Mouse (Mus musculus) liver, embryonic 12.5 days (tissue): Measurements from ENCODE around the gene Zfp146. TPM values are rescaled to one million over a fixed set of nuclear protein-coding genes. Genes with fewer than 3 reads are reported as not detected.
"Not testable (repeated sequence)": the region's sequence is repeated elsewhere in the genome, so short reads cannot be mapped to it uniquely, and the experiment has no call there.

ENCODE experiments used
- ATAC-seq: fragments of 200-750 bp; cut with Nextera tagmentation; 2 replicates; pipeline ENCODE4 v1.8.0; 2017; ENCODE audit warnings: moderate number of reproducible peaks, mild to moderate bottlenecking, moderate library complexity
- H3K27ac ChIP-seq: fragments of 300-500 bp; sonication (generic); 2 replicates; pipeline ENCODE4 v1.5.1; 2016; ENCODE audit warnings: mild to moderate bottlenecking
- H3K27me3 ChIP-seq: fragments of 300-500 bp; sonication (generic); replicated peaks from 2 replicates; pipeline ENCODE4 v1.6.1; 2016; ENCODE audit warnings: mild to moderate bottlenecking, moderate library complexity
- H3K36me3 ChIP-seq: fragments of 300-500 bp; sonication (generic); 2 replicates; pipeline ENCODE4 v1.6.1; 2016; ENCODE audit warnings: mild to moderate bottlenecking, moderate library complexity
- H3K4me1 ChIP-seq: fragments of 300-500 bp; sonication (generic); 2 replicates; pipeline ENCODE4 v1.6.1; 2016
- H3K4me2 ChIP-seq: fragments of 300-500 bp; sonication (generic); 2 replicates; pipeline ENCODE4 v1.6.1; 2016; ENCODE audit warnings: mild to moderate bottlenecking, moderate library complexity
- H3K4me3 ChIP-seq: fragments of 300-500 bp; sonication (generic); 2 replicates; pipeline ENCODE4 v1.5.1; 2016; ENCODE audit warnings: mild to moderate bottlenecking, moderate library complexity
- H3K9ac ChIP-seq: fragments of 300-500 bp; sonication (generic); 2 replicates; pipeline ENCODE4 v1.6.1; 2016; ENCODE audit warnings: mild to moderate bottlenecking, moderate library complexity
- H3K9me3 ChIP-seq: fragments of 300-500 bp; sonication (generic); replicated peaks from 2 replicates; pipeline ENCODE4 v1.6.1; 2016; ENCODE audit warnings: mild to moderate bottlenecking, moderate library complexity
- WGBS: fragments of 180-500 bp; shearing (Covaris S2); methylation state at CpG from one replicate; pipeline ENCODE4 v1.1.7; 2016; ENCODE audit not compliant: insufficient replicate concordance; 5-methylcytosine and 5-hydroxymethylcytosine counted together
- polyA plus RNA-seq: library from polyadenylated mRNA; unstranded; fragments of >200 nt; fragmentation: Nextera tagmentation; extraction: Ambion mirVana; gene quantifications from 2 replicates; pipeline ENCODE4 v1.2.1, GENCODE M21; 2016

Gene Zfp146
- polyA plus RNA-seq: 6.8 and 6.9 TPM in 2 replicates

GRCm38 (mm10) chr7:30169583-30170282 lies at the start of gene Zfp146:
Gene Zfp146 (minus strand): TSS chr7:30169750.
- WGBS: under 1% methylated on average over 36 of the region's 36 CpGs
- Histone ChIP-seq H3K27ac (peak within 1 kb of the TSS; percentile 82), H3K9me3 (peaks cover 14% of the 10 kb centered on the region; the same call in 1 of the 2 replicates), H3K4me1 (peaks cover 19% of the 10 kb centered on the region), H3K4me2 (peak within 1 kb of the TSS; percentile 75), H3K27me3 (no peaks in the 10 kb centered on the region), H3K4me3 (peak within 1 kb of the TSS; percentile 80), H3K36me3 (peaks cover 32% of the 10 kb centered on the region), H3K9ac (peak within 1 kb of the TSS; percentile 85)
- ATAC-seq: peak; percentile 98

GRCm38 (mm10) chr7:30217277-30217676 lies 47.7 kb upstream of the Zfp146 start:
- ATAC-seq: no peak
- 68% methylated on average over 2 of the region's 2 CpGs for WGBS
- Histone ChIP-seq H3K4me2 (no peak overlapping the region), H3K36me3 (no peaks in the 10 kb centered on the region), H3K9me3 (no peaks in the 10 kb centered on the region), H3K9ac (no peak overlapping the region), H3K27ac (no peak overlapping the region), H3K4me3 (no peak overlapping the region), H3K4me1 (peaks cover 28% of the 10 kb centered on the region), H3K27me3 (no peaks in the 10 kb centered on the region)

GRCm38 (mm10) chr7:30216723-30217151 lies 47.2 kb upstream of the Zfp146 start:
- H3K27me3 ChIP-seq: no peaks in the 10 kb centered on the region
- H3K4me2 ChIP-seq: peak overlapping the region; percentile 45
- H3K27ac ChIP-seq: no peak overlapping the region
- peak; percentile 65 for ATAC-seq
- H3K36me3 ChIP-seq: no peaks in the 10 kb centered on the region
- H3K9ac ChIP-seq: no peak overlapping the region
- H3K9me3 ChIP-seq: no peaks in the 10 kb centered on the region
- H3K4me3 ChIP-seq: no peak overlapping the region
- under 1% methylated on average over 16 of the region's 16 CpGs for WGBS
- peaks cover 22% of the 10 kb centered on the region for H3K4me1 ChIP-seq

- no peak for ATAC-seq
- Histone ChIP-seq H3K9me3 (no peaks in the 10 kb centered on the region), H3K4me3 (no peak overlapping the region), H3K27me3 (no peaks in the 10 kb centered on the region), H3K4me1 (peaks cover 21% of the 10 kb centered on the region), H3K27ac (no peak overlapping the region), H3K36me3 (no peaks in the 10 kb centered on the region), H3K4me2 (no peak overlapping the region), H3K9ac (no peak overlapping the region)
- WGBS: 79% methylated on average over 3 of the region's 3 CpGs
Observed at GRCm38 (mm10) chr7:30215875-30216274, 46.3 kb upstream of the Zfp146 start.

- no peak overlapping the region for H3K4me2 ChIP-seq
- H3K36me3 ChIP-seq: no peaks in the 10 kb centered on the region
- H3K27ac ChIP-seq: no peak overlapping the region
- no peak for ATAC-seq
- 75% methylated on average over 3 of the region's 3 CpGs for WGBS
- H3K4me3 ChIP-seq: no peak overlapping the region
- H3K9ac ChIP-seq: no peak overlapping the region
- H3K4me1 ChIP-seq: peaks cover 7% of the 10 kb centered on the region
- no peaks in the 10 kb centered on the region for H3K9me3 ChIP-seq
- H3K27me3 ChIP-seq: no peaks in the 10 kb centered on the region
Observed at GRCm38 (mm10) chr7:30213881-30214280, 44.3 kb upstream of the Zfp146 start.

GRCm38 (mm10) chr7:30211025-30211424 lies 41.5 kb upstream of the Zfp146 start:
- WGBS: 29% methylated on average over 4 of the region's 4 CpGs
- H3K4me2 ChIP-seq: no peak overlapping the region

GRCm38 (mm10) chr7:30206364-30206763 lies 36.8 kb upstream of the Zfp146 start:
- peaks cover 12% of the 10 kb centered on the region for H3K4me1 ChIP-seq
- not testable (repeated sequence) for H3K9ac ChIP-seq, H3K27ac ChIP-seq, ATAC-seq, H3K9me3 ChIP-seq, H3K36me3 ChIP-seq, H3K4me2 ChIP-seq, H3K27me3 ChIP-seq, H3K4me3 ChIP-seq
- 43% methylated on average over 5 of the region's 5 CpGs for WGBS

More at GRCm38 (mm10) chr7:30211025-30211424, 41.5 kb upstream of the Zfp146 start:
- Histone ChIP-seq H3K36me3 (no peaks in the 10 kb centered on the region), H3K4me3 (no peak overlapping the region), H3K9ac (no peak overlapping the region), H3K27ac (no peak overlapping the region), H3K27me3 (no peaks in the 10 kb centered on the region; the same call in 1 of the 2 replicates), H3K9me3 (no peaks in the 10 kb centered on the region), H3K4me1 (no peaks in the 10 kb centered on the region)
- no peak for ATAC-seq

DNA sequence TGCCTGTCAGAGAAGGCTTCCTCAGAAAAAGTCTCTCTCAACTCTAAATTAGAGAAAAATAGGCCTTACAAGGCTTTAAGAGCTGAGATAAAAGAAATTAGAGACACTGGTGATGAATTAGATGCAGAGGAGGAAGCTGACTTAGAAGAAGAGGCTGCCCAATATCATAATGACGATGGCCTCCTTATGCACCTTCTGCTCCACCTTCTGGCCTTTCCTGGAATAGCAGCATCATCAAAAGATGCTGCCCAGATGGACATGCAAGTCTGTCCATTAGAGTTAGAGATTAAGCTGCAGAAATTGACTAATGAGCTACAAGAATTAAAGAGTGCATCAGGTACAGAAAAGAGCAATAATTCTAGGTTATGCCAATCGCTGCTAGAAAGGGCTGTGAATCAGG lies 35.8 kb upstream of the Zfp146 start:
- H3K27me3 ChIP-seq: no peaks in the 10 kb centered on the region; the same call in 1 of the 2 replicates
- no peaks in the 10 kb centered on the region for H3K9me3 ChIP-seq
- H3K4me1 ChIP-seq: peaks cover 12% of the 10 kb centered on the region
- no peak overlapping the region for H3K9ac ChIP-seq
- no peak overlapping the region for H3K4me3 ChIP-seq
- H3K27ac ChIP-seq: no peak overlapping the region
- H3K36me3 ChIP-seq: no peaks in the 10 kb centered on the region
- ATAC-seq: no peak
- WGBS: 3% methylated on average over 2 of the region's 2 CpGs
- H3K4me2 ChIP-seq: no peak overlapping the region

DNA sequence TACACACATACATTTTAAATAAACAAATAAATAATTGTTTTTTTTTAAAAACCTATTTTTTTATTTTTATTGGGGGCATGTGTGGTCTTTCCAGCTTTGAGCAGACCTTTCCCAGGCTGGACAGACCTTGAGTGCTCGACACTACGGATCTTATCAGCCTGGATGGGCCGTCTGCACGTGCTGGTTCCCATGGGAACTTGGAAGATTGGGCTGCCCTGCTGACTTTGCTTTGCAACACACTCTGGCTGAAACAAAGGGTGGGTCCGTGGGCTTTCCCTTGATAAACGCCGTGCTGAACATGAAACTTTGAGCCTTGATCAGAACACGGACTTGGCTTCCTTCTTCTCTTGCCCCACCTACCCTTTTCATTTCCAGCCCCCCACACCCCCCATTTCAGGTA lies 34.8 kb upstream of the Zfp146 start:
- Histone ChIP-seq H3K9ac (no peak overlapping the region), H3K9me3 (no peaks in the 10 kb centered on the region), H3K4me1 (peaks cover 12% of the 10 kb centered on the region), H3K4me3 (no peak overlapping the region), H3K4me2 (peak overlapping the region; percentile 37), H3K36me3 (no peaks in the 10 kb centered on the region), H3K27ac (no peak overlapping the region), H3K27me3 (no peaks in the 10 kb centered on the region; the same call in 1 of the 2 replicates)
- WGBS: 29% methylated on average over 8 of the region's 8 CpGs
- ATAC-seq: no peak

DNA sequence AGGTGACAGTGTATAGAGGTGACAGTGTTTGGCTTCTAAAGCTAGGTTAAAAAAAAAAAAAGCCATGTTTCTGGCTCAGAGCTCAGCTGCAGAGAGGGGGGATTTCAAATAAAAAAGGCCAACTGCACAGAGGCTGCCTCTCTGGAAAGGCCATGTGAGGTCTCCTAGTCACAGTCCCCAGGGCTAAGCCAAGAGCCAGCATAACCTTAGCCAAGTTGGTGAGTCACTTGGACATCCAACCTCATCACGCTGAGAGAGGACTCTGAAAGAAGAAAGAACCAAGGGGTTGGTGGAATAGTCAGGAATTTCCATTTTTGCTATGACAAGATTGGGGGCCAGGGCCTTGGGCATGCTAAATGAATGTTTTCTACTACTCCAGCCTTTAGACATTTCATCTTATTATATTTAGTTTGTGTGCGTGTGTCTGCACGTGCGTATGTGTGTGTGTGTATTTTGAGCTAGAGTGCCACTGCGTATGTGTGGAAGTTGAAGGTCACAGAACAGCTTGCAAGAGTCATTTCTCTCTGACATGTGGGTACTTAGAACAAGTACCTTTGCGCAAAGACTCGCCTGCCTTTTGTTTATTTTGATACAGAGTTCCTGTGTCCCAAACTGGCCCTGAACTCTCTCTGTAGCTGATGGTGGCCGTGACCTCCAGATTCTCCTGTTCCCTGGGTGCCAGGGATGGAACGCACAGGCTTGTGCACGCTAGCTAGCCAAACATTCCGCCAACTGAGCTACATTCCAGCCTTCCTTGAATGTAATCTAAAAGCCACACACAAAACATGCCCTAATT lies 33.5 kb upstream of the Zfp146 start:
- Histone ChIP-seq H3K9me3 (no peaks in the 10 kb centered on the region), H3K27ac (no peak overlapping the region), H3K4me1 (peaks cover 18% of the 10 kb centered on the region), H3K9ac (no peak overlapping the region), H3K4me3 (no peak overlapping the region), H3K36me3 (no peaks in the 10 kb centered on the region), H3K27me3 (no peaks in the 10 kb centered on the region), H3K4me2 (no peak overlapping the region)
- 78% methylated on average over 11 of the region's 11 CpGs for WGBS
- ATAC-seq: no peak

DNA sequence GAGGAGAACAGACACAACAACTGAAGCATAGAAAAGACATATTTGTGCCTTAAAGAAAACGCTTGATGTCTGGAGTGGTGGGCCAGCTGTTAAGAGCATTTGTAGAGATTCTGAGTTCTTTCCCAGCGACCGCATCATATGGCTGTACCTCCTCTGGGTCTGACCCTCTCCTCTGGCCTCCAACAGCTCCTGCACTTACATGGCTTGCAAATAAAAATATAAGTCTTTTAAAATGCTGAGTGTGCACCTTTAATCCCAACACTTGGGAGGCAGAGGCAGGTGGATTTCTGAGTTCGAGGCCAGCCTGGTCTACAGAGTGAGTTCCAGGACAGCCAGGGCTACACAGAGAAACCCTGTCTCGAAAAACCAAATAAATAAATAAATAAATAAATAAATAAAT lies 31.1 kb upstream of the Zfp146 start:
- not testable (repeated sequence) for H3K9ac ChIP-seq, ATAC-seq, H3K36me3 ChIP-seq, H3K9me3 ChIP-seq, H3K27ac ChIP-seq, H3K27me3 ChIP-seq, H3K4me3 ChIP-seq, H3K4me2 ChIP-seq
- H3K4me1 ChIP-seq: peaks cover 30% of the 10 kb centered on the region
- WGBS: 71% methylated on average over 5 of the region's 5 CpGs

DNA sequence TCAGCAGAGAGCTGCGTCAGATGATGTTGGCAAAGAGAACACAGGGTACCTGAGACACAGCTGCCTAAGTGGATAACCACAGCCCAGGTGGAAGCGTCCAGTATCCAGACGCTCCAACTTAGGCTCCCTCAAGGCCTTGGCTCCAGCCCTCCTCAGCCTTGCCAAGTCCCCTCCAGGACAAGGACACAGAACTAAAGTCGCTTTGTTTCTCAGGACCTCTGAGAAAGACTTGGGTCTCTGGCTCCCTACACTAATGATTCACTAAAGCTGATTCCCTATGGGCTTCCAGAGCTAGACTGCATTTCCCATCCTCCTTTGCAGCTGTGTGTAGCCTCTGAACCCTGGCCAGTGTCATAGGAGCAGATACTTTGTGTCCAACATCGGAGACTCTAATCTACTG lies 30.6 kb upstream of the Zfp146 start:
- Histone ChIP-seq H3K9ac (no peak overlapping the region), H3K9me3 (no peaks in the 10 kb centered on the region), H3K27me3 (no peaks in the 10 kb centered on the region), H3K36me3 (no peaks in the 10 kb centered on the region), H3K4me3 (no peak overlapping the region), H3K4me2 (no peak overlapping the region), H3K4me1 (peaks cover 34% of the 10 kb centered on the region), H3K27ac (no peak overlapping the region)
- 76% methylated on average over 5 of the region's 5 CpGs for WGBS
- no peak for ATAC-seq
